Mouse (Mus musculus): Measurements from ENCODE around the gene Rnf111. TPM values are rescaled to one million over a fixed set of nuclear protein-coding genes. Genes with fewer than 3 reads are reported as not detected.

Gene Rnf111
- total and polyA plus RNA-seq, 2 experiments from 2014 or later, result 14.9 to 35.9 TPM

GRCm38 (mm10) chr9:70439959-70440358 lies 63.6 kb downstream of the Rnf111 start:
- H3K27me3 ChIP-seq (ENCODE audit: insufficient read depth, low read length), result no peaks in the 10 kb centered on the region
- ATAC-seq (no peak), DNase-seq (ENCODE audit: low spot score) (no peak)
- H3K27ac ChIP-seq, result no peak overlapping the region
- H3K9ac ChIP-seq (replicated peaks; ENCODE audit: low read length), result no peak overlapping the region
- 97% methylated on average over 4 of the region's 4 CpGs for WGBS
- no peak for TF ChIP-seq CTCF (IDR thresholded peaks at IDR 0.05; ENCODE audit: low read depth)
- no peak overlapping the region for H3K4me3 ChIP-seq (ENCODE audit: low read length)
- no peak overlapping the region for H3K4me2 ChIP-seq (ENCODE audit: low read depth, low read length)
- no peaks in the 10 kb centered on the region for H3K4me1 ChIP-seq (ENCODE audit: insufficient read depth, low read length)
- H3K9me3 ChIP-seq (ENCODE audit: low read length), result no peaks in the 10 kb centered on the region
- peaks cover 35% of the 10 kb centered on the region; the same call in 1 of the 2 replicates for H3K36me3 ChIP-seq (ENCODE audit: insufficient read depth, low read length)

- Histone ChIP-seq H3K4me3 (ENCODE audit: low read length) (no peak overlapping the region), H3K4me2 (ENCODE audit: low read depth, low read length) (no peak overlapping the region), H3K4me1 (ENCODE audit: insufficient read depth, low read length) (no peaks in the 10 kb centered on the region), H3K27me3 (ENCODE audit: insufficient read depth, low read length) (no peaks in the 10 kb centered on the region), H3K27ac (no peak overlapping the region), H3K36me3 (ENCODE audit: insufficient read depth, low read length) (peaks cover 12% of the 10 kb centered on the region), H3K9ac (replicated peaks; ENCODE audit: low read length) (no peak overlapping the region), H3K9me3 (ENCODE audit: low read length) (no peaks in the 10 kb centered on the region)
- ATAC-seq (no peak), DNase-seq (ENCODE audit: low spot score) (no peak)
- 90% methylated on average over 2 of the region's 2 CpGs for WGBS
- TF ChIP-seq CTCF (IDR thresholded peaks at IDR 0.05; ENCODE audit: low read depth), result no peak
These were observed 80.9 kb downstream of the Rnf111 start for GRCm38 (mm10) chr9:70422661-70423060.

DNA sequence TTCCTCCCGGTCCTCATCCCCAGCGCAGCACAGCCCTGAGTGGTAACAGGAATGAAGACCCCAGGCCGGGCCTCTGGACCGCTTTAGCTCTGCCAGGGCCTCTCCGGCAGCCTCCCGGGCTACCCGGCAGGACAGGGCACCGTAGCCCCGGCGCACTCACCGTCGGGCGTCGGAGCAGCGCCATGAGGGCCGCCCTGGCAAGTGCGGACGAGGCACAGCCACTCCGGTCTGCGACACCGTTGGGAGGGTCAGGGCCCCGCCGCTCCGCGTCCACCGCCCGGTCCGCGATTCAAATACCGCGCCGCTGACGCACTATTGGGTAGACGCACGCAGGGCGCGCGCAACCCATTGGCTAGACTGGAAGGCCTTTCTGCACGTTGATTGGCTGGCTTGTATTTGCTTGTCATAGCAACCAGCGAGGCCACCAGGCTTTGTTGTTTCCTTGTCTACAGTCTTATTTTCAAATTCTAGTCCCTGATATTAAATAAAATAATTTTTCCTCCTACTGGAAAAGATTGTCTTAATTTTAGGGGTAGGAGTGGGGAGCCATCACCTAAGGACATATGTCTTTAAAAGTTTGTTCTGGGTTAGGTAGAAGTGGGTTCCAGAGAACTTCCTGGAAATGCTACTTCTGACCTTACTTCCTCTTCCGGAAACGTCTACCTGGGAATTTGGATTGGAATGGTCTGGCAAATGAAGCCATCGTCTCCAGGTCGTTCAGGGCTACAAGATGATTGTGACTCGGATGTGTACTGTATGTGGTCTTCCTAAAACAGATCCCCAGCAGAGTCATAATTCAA lies 82.1 kb downstream of the Rnf111 start, which contains the start of gene Ccnb2:
TSS of gene Ccnb2 (minus strand) at position 291 of the 800 bp plus-strand sequence.
- Histone ChIP-seq H3K4me3 (ENCODE audit: low read length) (peak within 1 kb of the TSS; percentile 51), H3K4me2 (ENCODE audit: low read depth, low read length) (peak within 1 kb of the TSS; percentile 99), H3K27ac (peak within 1 kb of the TSS; percentile 15; the same call in 1 of the 2 replicates), H3K4me1 (ENCODE audit: insufficient read depth, low read length) (no peaks in the 10 kb centered on the region), H3K9ac (replicated peaks; ENCODE audit: low read length) (0 out of 2 replicates have a peak within 1 kb of the TSS, but pooled peaks have one; percentile 35), H3K36me3 (ENCODE audit: insufficient read depth, low read length) (peaks cover 6% of the 10 kb centered on the region; the same call in 1 of the 2 replicates), H3K27me3 (ENCODE audit: insufficient read depth, low read length) (no peaks in the 10 kb centered on the region), H3K9me3 (ENCODE audit: low read length) (no peaks in the 10 kb centered on the region)
- ATAC-seq (peak; percentile 98), DNase-seq (ENCODE audit: low spot score) (peak; percentile 96)
- no peak for TF ChIP-seq CTCF (IDR thresholded peaks at IDR 0.05; ENCODE audit: low read depth)
- WGBS, result 3% methylated on average over 45 of the region's 45 CpGs

DNA sequence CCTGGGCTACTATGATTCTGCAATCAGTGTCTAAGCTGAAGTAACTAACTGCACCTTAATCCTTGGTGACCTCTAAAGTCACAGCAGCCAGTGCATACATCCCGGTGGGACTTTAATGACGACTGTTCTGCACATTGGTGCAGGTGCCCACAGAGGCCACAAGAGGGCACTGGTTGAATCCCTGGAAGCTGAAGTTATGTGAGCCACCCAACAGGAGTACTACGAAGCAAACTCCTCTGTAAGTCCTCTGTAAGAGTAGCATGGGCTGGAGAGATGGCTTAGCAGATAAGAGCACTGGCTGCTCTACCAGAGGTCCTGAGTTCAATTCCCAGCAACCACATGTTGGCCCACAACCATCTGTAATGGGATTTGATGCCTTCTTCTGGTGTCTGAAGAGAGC lies 87.1 kb downstream of the Rnf111 start:
- Histone ChIP-seq H3K4me1 (ENCODE audit: insufficient read depth, low read length) (no peaks in the 10 kb centered on the region), H3K9ac (replicated peaks; ENCODE audit: low read length) (no peak overlapping the region), H3K9me3 (ENCODE audit: low read length) (no peaks in the 10 kb centered on the region), H3K4me2 (ENCODE audit: low read depth, low read length) (no peak overlapping the region), H3K4me3 (ENCODE audit: low read length) (no peak overlapping the region), H3K27ac (no peak overlapping the region), H3K36me3 (ENCODE audit: insufficient read depth, low read length) (peaks cover 10% of the 10 kb centered on the region), H3K27me3 (ENCODE audit: insufficient read depth, low read length) (no peaks in the 10 kb centered on the region)
- peak; percentile 35; the same call in 1 of the 2 replicates for TF ChIP-seq CTCF (IDR thresholded peaks at IDR 0.05; ENCODE audit: low read depth)
- 80% methylated on average over 3 of the region's 3 CpGs for WGBS
- ATAC-seq (no peak), DNase-seq (ENCODE audit: low spot score) (no peak)

- no peak for TF ChIP-seq CTCF (IDR thresholded peaks at IDR 0.05; ENCODE audit: low read depth)
These were observed 90.5 kb downstream of the Rnf111 start for GRCm38 (mm10) chr9:70413038-70413437.

GRCm38 (mm10) chr9:70410668-70411067 lies 92.9 kb downstream of the Rnf111 start:
- Histone ChIP-seq H3K9ac (replicated peaks; ENCODE audit: low read length) (no peak overlapping the region), H3K36me3 (ENCODE audit: insufficient read depth, low read length) (peaks cover 31% of the 10 kb centered on the region), H3K4me3 (ENCODE audit: low read length) (no peak overlapping the region), H3K27ac (no peak overlapping the region), H3K9me3 (ENCODE audit: low read length) (no peaks in the 10 kb centered on the region), H3K4me1 (ENCODE audit: insufficient read depth, low read length) (no peaks in the 10 kb centered on the region), H3K4me2 (ENCODE audit: low read depth, low read length) (no peak overlapping the region), H3K27me3 (ENCODE audit: insufficient read depth, low read length) (no peaks in the 10 kb centered on the region)
- no peak for TF ChIP-seq CTCF (IDR thresholded peaks at IDR 0.05; ENCODE audit: low read depth)
- ATAC-seq (no peak), DNase-seq (ENCODE audit: low spot score) (no peak)
- 83% methylated on average over 11 of the region's 11 CpGs for WGBS

More at GRCm38 (mm10) chr9:70413038-70413437, 90.5 kb downstream of the Rnf111 start:
- Histone ChIP-seq H3K27me3 (ENCODE audit: insufficient read depth, low read length) (no peaks in the 10 kb centered on the region), H3K4me1 (ENCODE audit: insufficient read depth, low read length) (no peaks in the 10 kb centered on the region), H3K36me3 (ENCODE audit: insufficient read depth, low read length) (peaks cover 31% of the 10 kb centered on the region), H3K9me3 (ENCODE audit: low read length) (no peaks in the 10 kb centered on the region), H3K9ac (replicated peaks; ENCODE audit: low read length) (no peak overlapping the region), H3K27ac (no peak overlapping the region), H3K4me2 (ENCODE audit: low read depth, low read length) (no peak overlapping the region), H3K4me3 (ENCODE audit: low read length) (no peak overlapping the region)
- WGBS, result 94% methylated on average over 7 of the region's 7 CpGs
- DNase-seq (ENCODE audit: low spot score), result no peak
- no peak for ATAC-seq

- Histone ChIP-seq H3K4me3 (ENCODE audit: low read length) (no peak overlapping the region), H3K27ac (no peak overlapping the region), H3K27me3 (ENCODE audit: insufficient read depth, low read length) (no peaks in the 10 kb centered on the region), H3K36me3 (ENCODE audit: insufficient read depth, low read length) (peaks cover 31% of the 10 kb centered on the region), H3K4me1 (ENCODE audit: insufficient read depth, low read length) (no peaks in the 10 kb centered on the region), H3K9me3 (ENCODE audit: low read length) (no peaks in the 10 kb centered on the region), H3K4me2 (ENCODE audit: low read depth, low read length) (no peak overlapping the region), H3K9ac (replicated peaks; ENCODE audit: low read length) (no peak overlapping the region)
- no peak for ATAC-seq
- WGBS, result 95% methylated on average over 8 of the region's 8 CpGs
- TF ChIP-seq CTCF (IDR thresholded peaks at IDR 0.05; ENCODE audit: low read depth), result no peak
- no peak for DNase-seq (ENCODE audit: low spot score)
These were observed 93.8 kb downstream of the Rnf111 start for GRCm38 (mm10) chr9:70409743-70410142.

Data from hindbrain, postnatal 0 days (tissue).